Mouse (Mus musculus): ENCODE data around the gene Slc38a2. TPM values are rescaled to one million over a fixed set of nuclear protein-coding genes. Genes with fewer than 3 reads are reported as not detected.
A peak's percentile ranks its signal among the peaks of the same experiment; 100 is the strongest.

Gene Slc38a2
- 100 to 1,000 TPM; 359 to 377 TPM for total RNA-seq (2021)

GRCm38 (mm10) chr15:96699521-96700511 is at the start of gene Slc38a2:
Slc38a2 (minus strand) TSS chr15:96699730.
- DNase-seq: peak; percentile 94

DNA sequence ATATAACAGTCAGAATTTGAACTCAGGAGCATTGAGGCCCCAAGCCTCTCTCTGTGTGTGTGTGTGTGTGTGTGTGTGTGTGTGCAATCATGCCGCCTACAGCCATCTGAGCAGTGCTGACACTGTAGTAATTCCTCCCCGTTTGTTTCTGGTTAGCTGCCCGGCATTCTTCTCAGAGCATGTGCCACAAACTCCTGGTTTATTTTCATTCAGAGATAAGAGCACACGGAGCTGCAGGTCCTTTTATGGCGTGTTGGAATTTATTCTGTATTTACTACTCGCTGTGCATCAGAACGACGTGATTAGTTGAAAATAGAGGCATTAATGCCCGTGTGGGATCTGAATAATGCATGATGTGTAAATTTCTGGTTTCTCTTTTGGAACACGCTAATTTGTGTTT is 49.6 kb upstream of the Slc38a2 start:
- peak; percentile 74 for DNase-seq

DNA sequence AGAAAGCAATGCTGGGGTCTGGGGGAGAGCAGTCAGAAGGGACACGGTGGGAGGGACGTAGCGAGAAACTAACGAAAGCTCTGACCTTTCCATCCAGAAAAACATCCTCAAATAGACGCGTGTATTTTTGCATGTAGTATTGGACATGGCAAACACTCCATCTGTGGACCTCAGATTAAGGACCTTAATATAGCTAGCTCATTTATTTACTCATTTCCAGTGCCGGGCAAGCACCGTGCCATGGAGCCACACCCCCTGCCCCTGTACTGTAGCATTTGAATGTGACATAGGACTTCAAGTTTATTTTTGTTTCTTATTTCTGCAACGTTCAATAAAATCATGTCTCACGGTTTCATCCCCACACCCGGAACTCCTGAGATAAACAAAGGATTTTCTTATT is 48.0 kb upstream of the Slc38a2 start:
- DNase-seq: no peak

DNA sequence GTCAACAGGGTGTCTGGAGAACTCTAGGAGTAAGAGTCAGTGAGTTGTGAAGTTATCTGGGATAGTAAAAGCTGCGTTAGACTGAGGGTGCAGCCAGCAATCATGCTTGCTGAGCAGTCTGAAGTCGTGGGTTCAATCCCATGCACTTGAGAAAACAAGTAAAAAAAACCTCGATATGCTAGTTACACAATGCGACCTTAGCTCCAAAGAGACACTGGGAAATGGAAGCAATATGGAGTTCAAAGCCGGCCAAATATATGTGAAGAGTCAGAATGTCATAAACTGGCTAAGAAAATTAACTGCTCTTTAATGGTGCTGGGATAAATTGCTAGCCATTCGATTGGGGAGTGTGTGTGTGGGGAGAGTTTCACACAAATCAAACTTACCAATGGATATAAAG is 47.5 kb upstream of the Slc38a2 start:
- DNase-seq: no peak

DNA sequence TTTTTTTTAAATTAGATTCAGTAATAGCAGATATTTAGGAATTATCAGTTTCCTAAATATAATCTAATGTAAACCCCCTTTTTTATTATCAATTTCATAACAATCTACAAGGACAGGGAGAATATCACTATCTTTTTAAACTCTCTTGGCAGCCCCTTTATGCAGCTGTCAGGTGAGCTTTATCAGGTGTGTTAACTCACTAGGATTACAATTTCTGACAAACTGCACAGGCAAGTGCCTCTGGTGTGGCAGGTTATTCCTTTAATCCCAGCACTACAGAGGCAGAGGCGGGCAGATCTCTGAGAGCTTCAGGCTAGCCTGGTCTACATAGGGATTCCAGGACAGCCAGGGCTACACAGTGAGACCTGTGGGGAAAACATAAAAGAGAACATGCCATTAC is 45.8 kb upstream of the Slc38a2 start:
- DNase-seq: no peak

- DNase-seq: no peak
Measured at GRCm38 (mm10) chr15:96744882-96745296, 45.4 kb upstream of the Slc38a2 start.

DNA sequence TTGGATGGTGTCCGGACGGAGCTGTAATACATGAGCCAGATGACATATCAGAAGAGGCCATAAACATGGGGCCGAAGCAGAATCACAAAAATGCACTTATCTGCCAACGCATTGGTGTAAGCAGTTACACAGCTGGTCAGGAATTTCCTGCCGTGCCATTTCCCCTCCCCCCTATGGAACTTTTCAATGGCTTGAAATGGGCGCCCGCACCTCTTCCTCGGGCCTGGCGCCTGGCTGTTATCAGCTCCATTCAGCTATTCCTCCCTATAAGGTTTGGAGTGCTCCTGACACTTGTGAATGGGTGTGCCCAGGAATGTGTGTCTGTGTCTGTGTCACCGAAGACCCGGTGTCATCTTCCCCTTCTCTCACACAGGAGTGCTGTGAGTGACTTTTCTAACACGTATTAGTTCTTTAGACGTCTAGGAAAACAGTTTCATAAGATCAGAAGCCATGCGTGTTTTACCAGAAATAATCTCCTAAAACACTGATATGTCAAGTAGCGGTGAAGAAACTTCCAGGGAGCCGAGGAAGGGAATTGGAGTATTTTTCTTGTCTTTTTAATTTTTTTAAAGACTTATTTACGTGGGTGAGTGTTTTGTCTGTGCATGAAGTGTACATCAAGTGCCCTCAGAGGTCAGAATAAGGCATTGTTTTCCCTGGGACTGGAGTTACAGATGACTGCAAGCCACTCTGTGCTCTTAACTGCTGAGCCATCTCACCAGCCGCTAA is 44.8 kb upstream of the Slc38a2 start:
- peak; percentile 74 for DNase-seq

DNA sequence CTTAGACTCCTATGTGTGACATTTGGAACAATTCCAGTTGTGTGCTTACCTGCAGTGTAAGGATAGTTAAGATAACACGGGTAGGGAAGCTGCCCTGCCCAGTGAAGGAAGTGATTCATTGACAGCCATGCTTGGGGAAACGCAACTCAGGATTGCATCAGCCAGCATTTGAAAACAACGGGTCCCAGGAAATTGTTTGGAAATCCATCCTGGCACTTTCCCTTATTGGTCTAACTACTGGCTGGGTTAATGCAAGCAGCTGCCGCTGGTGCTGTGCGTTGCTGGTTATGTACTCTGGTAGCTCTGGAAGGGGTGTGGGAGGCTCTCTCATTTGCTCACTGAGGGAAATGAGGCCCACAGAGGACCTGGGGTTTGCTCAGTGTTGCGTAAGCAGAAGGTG is 43.7 kb upstream of the Slc38a2 start:
- no peak for DNase-seq

- DNase-seq: no peak
Measured at GRCm38 (mm10) chr15:96742591-96743241, 43.2 kb upstream of the Slc38a2 start.

GRCm38 (mm10) chr15:96740865-96741561 is 41.5 kb upstream of the Slc38a2 start:
- DNase-seq: no peak

DNA sequence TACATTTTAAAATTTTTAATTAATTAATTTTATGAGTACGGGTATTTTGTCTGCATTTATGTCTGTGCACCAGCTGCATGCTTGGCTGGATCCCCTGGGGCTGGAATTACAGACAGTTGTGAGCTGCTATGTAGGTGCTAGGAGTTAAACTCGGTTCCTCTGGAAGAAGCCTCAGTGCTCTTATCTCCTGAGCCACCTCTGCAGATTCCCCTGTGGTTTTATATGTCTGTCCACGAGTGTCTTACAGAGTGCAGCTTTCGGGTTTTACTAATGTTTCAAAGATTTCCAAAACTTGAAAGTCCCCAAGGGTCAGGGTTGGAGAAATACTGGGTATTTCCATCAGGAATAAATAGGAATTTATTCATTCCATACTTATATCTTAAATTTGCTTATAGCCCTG is 40.6 kb upstream of the Slc38a2 start:
- DNase-seq: no peak

DNA sequence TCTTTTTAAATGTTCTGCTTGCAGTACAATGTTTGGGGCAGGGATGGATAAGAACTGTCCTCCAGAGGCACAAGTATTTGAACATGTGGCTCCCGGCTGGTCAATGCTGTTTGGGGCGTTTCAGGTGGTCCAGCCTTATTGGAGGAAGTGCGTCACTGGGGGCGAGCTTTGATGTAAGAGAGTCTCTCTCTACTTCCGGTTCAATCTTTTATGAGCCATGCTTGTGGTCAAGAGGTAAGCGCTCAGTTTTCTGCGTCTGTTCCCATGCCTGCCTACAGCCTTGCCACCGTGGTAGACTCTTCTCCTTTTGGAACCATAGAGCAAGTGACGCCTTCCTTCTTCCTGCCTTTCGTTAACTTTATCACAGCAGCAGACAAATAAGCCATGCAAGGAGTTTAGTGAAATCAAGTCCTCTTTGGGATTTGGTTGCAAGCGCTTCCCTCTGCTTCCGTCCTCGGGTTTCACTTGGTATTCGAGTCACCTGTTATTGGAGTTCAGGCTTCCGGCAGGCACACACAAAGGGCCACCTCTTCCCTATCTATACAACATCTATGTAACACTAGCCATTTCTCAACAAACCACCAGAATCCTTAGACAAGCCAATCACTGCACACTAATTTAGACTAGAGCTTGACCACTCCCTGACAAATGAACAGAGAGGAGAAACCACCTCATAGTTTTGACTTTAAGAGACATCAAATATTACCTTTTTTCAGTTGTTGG is 37.3 kb upstream of the Slc38a2 start:
- DNase-seq: no peak

- no peak for DNase-seq
Measured at GRCm38 (mm10) chr15:96735562-96736160, 36.1 kb upstream of the Slc38a2 start.

GRCm38 (mm10) chr15:96734423-96734822 is 34.9 kb upstream of the Slc38a2 start:
- no peak for DNase-seq

DNA sequence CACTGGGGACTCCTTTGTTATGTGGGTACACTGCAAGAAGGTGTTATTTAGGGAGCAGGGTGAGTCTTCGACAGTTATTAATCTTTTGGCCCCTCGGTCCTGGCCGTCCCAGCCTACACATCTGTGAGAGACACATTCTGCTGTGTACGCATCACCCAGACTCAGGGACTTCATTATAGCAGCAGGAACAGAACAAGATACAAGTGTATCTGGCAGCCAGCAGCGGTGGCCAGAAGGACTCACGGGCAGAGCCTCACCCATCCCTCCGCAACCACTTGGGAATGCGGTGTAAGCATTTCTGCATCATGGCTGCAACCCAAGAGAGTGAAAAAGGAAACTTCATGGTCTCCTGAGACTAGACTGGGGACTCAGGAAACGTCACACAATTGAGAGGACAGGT is 30.9 kb upstream of the Slc38a2 start:
- no peak for DNase-seq

DNA sequence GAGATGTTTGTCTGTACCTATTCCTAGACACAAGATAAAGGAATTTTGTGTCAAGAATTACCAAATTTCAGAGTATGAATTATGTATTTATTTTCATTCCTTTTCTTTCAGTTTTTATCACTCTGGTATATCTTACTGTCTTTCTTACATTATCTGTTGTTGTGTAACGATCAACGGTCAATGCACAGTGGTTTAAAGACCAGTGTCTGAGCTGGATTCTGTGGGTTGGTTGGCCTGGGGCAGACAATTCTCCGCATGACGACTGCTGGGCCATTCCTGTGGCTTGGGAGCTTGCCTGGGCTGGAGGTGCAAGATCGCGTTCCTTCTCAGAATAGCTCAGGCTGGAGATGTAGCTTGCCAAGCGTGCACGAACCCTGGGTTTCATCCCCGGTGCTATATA is 30.3 kb upstream of the Slc38a2 start:
- DNase-seq: peak; percentile 26

- DNase-seq: no peak
Measured at GRCm38 (mm10) chr15:96728993-96729392, 29.5 kb upstream of the Slc38a2 start.

- DNase-seq: no peak
Measured at GRCm38 (mm10) chr15:96728346-96728745, 28.8 kb upstream of the Slc38a2 start.

DNA sequence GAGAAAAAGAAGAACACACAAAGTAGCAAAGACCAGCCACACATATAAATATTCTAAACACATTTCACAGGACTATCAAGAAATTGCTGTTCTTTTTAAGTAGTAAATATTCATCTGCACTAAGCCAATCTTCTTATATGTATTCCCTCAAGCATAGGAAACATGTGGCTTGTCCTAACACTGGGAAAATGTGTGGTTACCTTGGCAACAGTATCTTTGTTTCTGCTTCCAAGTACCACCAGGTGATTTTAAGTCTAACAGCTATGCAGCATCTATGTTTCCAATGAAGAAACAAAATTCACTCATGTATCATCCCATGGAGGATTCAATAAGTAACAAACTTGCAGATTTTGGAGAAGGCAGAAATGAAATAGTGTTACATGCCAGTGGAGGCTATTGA is 25.0 kb upstream of the Slc38a2 start:
- no peak for DNase-seq

GRCm38 (mm10) chr15:96722228-96722627 is 22.7 kb upstream of the Slc38a2 start:
- DNase-seq: no peak

- no peak for DNase-seq
Measured at GRCm38 (mm10) chr15:96720146-96720545, 20.6 kb upstream of the Slc38a2 start.

Data from heart, postnatal 4 days (tissue).